Comparison of ENCODE assay signal across 13 mouse cellular contexts in the genomic region with DNA sequence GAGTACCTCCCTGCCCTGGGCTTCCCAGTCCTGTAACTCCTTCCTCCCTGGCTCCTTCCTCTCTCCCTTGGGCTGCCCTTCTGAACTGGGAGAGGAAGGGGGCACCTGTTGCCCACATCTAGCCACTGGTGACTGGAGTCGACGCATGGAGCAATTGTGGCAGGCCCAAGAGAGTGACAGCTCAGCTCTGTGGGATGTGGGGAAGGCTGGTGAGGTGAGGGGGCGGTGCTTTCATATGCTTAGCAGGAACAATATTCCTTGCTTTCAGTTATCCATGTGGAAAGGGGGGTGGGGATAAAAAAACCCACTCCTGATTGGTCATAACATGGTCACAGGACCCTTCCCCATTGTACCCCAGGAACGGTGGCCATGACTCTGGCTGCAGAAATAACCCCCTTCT. TPM values are rescaled to one million over a fixed set of nuclear protein-coding genes. Genes with fewer than 3 reads are reported as not detected.
DNase-seq lines count a peak whose midpoint lies in the region; ATAC-seq and TF ChIP-seq lines count a peak whose summit lies in the region.
"Had no signal": no experiment of that assay in that cellular context is flagged by ENCODE, and none has a peak within 500 bp of the region (broad histone marks: within the 10 kb centered on the region; RNA-seq: fewer than 3 reads in every experiment).

No protein-coding gene starts in this region.

- no peak for TF ChIP-seq CTCF in hindbrain, postnatal 0 days (IDR thresholded peaks at IDR 0.05; ENCODE audit: low read depth)

- peaks cover 21% of the 10 kb centered on the region for H3K27me3 ChIP-seq in hindbrain, embryonic 10.5 days (ENCODE audit: insufficient read depth, poor library complexity, severe bottlenecking)
- H3K27me3 ChIP-seq in hindbrain, postnatal 0 days (ENCODE audit: insufficient read depth, low read length) = no peaks in the 10 kb centered on the region
- H3K27me3 ChIP-seq in midbrain, embryonic 10.5 days (ENCODE audit: low read depth, poor library complexity, severe bottlenecking) = peaks cover 17% of the 10 kb centered on the region
- no peaks in the 10 kb centered on the region for H3K27me3 ChIP-seq in midbrain, embryonic 16.5 days (ENCODE audit: control insufficient read depth, insufficient read depth, low read depth, low read length)
- H3K27me3 ChIP-seq in limb, embryonic 10.5 days (ENCODE audit: low read depth, poor library complexity, severe bottlenecking) = no peaks in the 10 kb centered on the region
- H3K27me3 ChIP-seq: neural tube, embryonic 13.5 days had no signal

- H3K27ac ChIP-seq in hindbrain, embryonic 10.5 days = peak overlapping the region; percentile 59
- no peak overlapping the region for H3K27ac ChIP-seq in hindbrain, postnatal 0 days
- peak overlapping the region; percentile 43; the same call in 1 of the 2 replicates for H3K27ac ChIP-seq in midbrain, embryonic 10.5 days (replicated peaks)
- no peak overlapping the region for H3K27ac ChIP-seq in midbrain, embryonic 16.5 days (ENCODE audit: low read length)
- peak overlapping the region; percentile 59 for H3K27ac ChIP-seq in limb, embryonic 10.5 days
- H3K27ac ChIP-seq: neural tube, embryonic 13.5 days had no signal

- no peak overlapping the region; the same call in 1 of the 2 replicates for H3K4me3 ChIP-seq in hindbrain, embryonic 10.5 days
- no peak overlapping the region for H3K4me3 ChIP-seq in hindbrain, postnatal 0 days (ENCODE audit: low read length)
- H3K4me3 ChIP-seq in midbrain, embryonic 10.5 days = peak overlapping the region; percentile 41; the same call in 1 of the 2 replicates
- no peak overlapping the region for H3K4me3 ChIP-seq in midbrain, embryonic 16.5 days (ENCODE audit: low read depth, low read length)
- no peak overlapping the region for H3K4me3 ChIP-seq in limb, embryonic 10.5 days
- H3K4me3 ChIP-seq: neural tube, embryonic 13.5 days had no signal

- 68% methylated on average over 4 of the region's 4 CpGs for WGBS in hindbrain, embryonic 10.5 days
- WGBS in hindbrain, postnatal 0 days = 59% methylated on average over 4 of the region's 4 CpGs
- WGBS in midbrain, embryonic 10.5 days = 70% methylated on average over 4 of the region's 4 CpGs
- 56% methylated on average over 4 of the region's 4 CpGs for WGBS in midbrain, embryonic 16.5 days
- 73% methylated on average over 4 of the region's 4 CpGs for WGBS in limb, embryonic 10.5 days

- H3K36me3 ChIP-seq in hindbrain, embryonic 10.5 days = no peaks in the 10 kb centered on the region
- H3K36me3 ChIP-seq in hindbrain, postnatal 0 days (ENCODE audit: insufficient read depth, low read length) = no peaks in the 10 kb centered on the region
- no peaks in the 10 kb centered on the region for H3K36me3 ChIP-seq in midbrain, embryonic 10.5 days
- H3K36me3 ChIP-seq in midbrain, embryonic 16.5 days (ENCODE audit: control insufficient read depth, insufficient read depth, low read length) = no peaks in the 10 kb centered on the region
- no peaks in the 10 kb centered on the region for H3K36me3 ChIP-seq in limb, embryonic 10.5 days
- H3K36me3 ChIP-seq: neural tube, embryonic 13.5 days had no signal

- DNase-seq in hindbrain, embryonic 10.5 days (ENCODE audit: low spot score) = no peak
- DNase-seq in hindbrain, postnatal 0 days (ENCODE audit: low spot score) = no peak
- DNase-seq in midbrain, embryonic 10.5 days (ENCODE audit: low spot score) = no peak
- no peak for DNase-seq in limb, embryonic 10.5 days (ENCODE audit: low spot score)
- no peak for DNase-seq in urinary bladder, postnatal 10 days (ENCODE audit: low spot score)
- no peak for DNase-seq in lung, postnatal 14 days
- DNase-seq: cerebellum, adult 8-10 months; midbrain, embryonic 14.5 days; thymus, postnatal 4 days had no signal

- H3K4me1 ChIP-seq in hindbrain, embryonic 10.5 days (replicated peaks) = peaks cover 43% of the 10 kb centered on the region
- peaks cover 7% of the 10 kb centered on the region; the same call in 1 of the 2 replicates for H3K4me1 ChIP-seq in hindbrain, postnatal 0 days (ENCODE audit: insufficient read depth, low read length)
- H3K4me1 ChIP-seq in midbrain, embryonic 10.5 days = peaks cover 40% of the 10 kb centered on the region
- no peaks in the 10 kb centered on the region for H3K4me1 ChIP-seq in midbrain, embryonic 16.5 days (ENCODE audit: control insufficient read depth, insufficient read depth, low read length)
- peaks cover 41% of the 10 kb centered on the region for H3K4me1 ChIP-seq in limb, embryonic 10.5 days

- H3K9ac ChIP-seq in hindbrain, postnatal 0 days (replicated peaks; ENCODE audit: low read length) = no peak overlapping the region
- H3K9ac ChIP-seq in midbrain, embryonic 16.5 days (ENCODE audit: low read depth, low read length) = no peak overlapping the region
- H3K9ac ChIP-seq: neural tube, embryonic 13.5 days had no signal

- no peak overlapping the region for H3K4me2 ChIP-seq in hindbrain, postnatal 0 days (ENCODE audit: low read depth, low read length)
- H3K4me2 ChIP-seq in midbrain, embryonic 16.5 days (ENCODE audit: low read length) = no peak overlapping the region

- ATAC-seq in hindbrain, postnatal 0 days = no peak
- ATAC-seq in midbrain, embryonic 16.5 days = no peak
- ATAC-seq: hindbrain, embryonic 16.5 days had no signal

- no peaks in the 10 kb centered on the region for H3K9me3 ChIP-seq in hindbrain, embryonic 10.5 days
- no peaks in the 10 kb centered on the region for H3K9me3 ChIP-seq in hindbrain, postnatal 0 days (ENCODE audit: low read length)
- no peaks in the 10 kb centered on the region for H3K9me3 ChIP-seq in midbrain, embryonic 10.5 days (replicated peaks)
- no peaks in the 10 kb centered on the region for H3K9me3 ChIP-seq in midbrain, embryonic 16.5 days (replicated peaks; ENCODE audit: control insufficient read depth, low read length, poor library complexity, severe bottlenecking)
- no peaks in the 10 kb centered on the region for H3K9me3 ChIP-seq in limb, embryonic 10.5 days (replicated peaks)
- H3K9me3 ChIP-seq: neural tube, embryonic 13.5 days had no signal

RNA-seq across cellular contexts. Expression of gene Clmn, which starts 19.9 kb away (rescaled TPM):
- 2.4 and 2.7 TPM in 2 replicates for polyA plus RNA-seq in hindbrain, embryonic 10.5 days (2016; fragmentation: Nextera tagmentation; extraction: Ambion mirVana)
- 2.6 and 3.1 TPM in 2 replicates for total RNA-seq in hindbrain, postnatal 0 days (2014; rRNA removed)
- 1.7 and 2.6 TPM in 2 replicates for polyA plus RNA-seq in hindbrain, postnatal 0 days (2015; fragmentation: Nextera tagmentation; extraction: Ambion mirVana)
- polyA plus RNA-seq in midbrain, embryonic 10.5 days (2016; fragmentation: Nextera tagmentation; extraction: Ambion mirVana) = 1.7 and 1.9 TPM in 2 replicates
- polyA plus RNA-seq in midbrain, embryonic 16.5 days (2015; fragmentation: Nextera tagmentation; extraction: Ambion mirVana) = 0.97 and 1.7 TPM in 2 replicates
- polyA plus RNA-seq in limb, embryonic 10.5 days (2016; fragmentation: Nextera tagmentation; extraction: Ambion mirVana) = 2.0 and 3.0 TPM in 2 replicates
- total RNA-seq: CH12.LX had no signal

Comparison
In these comparisons a context has a peak if more than half of its experiments do, and no peak if none do; other contexts are left out.
1. H3K27ac ChIP-seq: peak in hindbrain, embryonic 10.5 days (single experiment), midbrain, embryonic 10.5 days (single experiment) and limb, embryonic 10.5 days (single experiment); none in hindbrain, postnatal 0 days (single experiment) and midbrain, embryonic 16.5 days (single experiment).